Mouse (Mus musculus): Measurements from ENCODE around the gene Slc7a6.
"Not testable (repeated sequence)": the region's sequence is repeated elsewhere in the genome, so short reads cannot be mapped to it uniquely, and the experiment has no call there.

Slc7a6 gene

GRCm38 (mm10) chr8:106186394-106186793 lies 17.7 kb downstream of the Slc7a6 start:
- no peak for DNase-seq (ENCODE audit: low spot score)

DNA sequence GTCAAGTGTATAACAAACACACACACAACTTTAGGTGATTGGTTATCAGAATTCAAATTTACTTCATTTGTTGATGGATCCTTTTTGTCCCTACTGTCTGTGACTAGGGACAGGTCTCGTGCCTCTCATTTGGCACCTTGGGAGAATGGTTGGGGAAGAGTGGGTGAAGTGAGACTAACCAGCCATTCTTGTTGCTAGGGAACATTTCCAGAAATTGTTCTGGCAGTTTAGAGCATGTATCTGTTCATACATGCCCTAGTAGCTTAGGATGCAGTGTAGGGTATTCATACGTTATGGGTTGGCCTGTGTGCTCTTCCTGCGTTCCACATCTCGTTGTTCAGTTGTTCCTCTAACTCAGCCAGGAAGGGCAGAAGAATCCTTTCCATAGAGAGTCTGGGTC lies 20.5 kb downstream of the Slc7a6 start:
- no peak for DNase-seq (ENCODE audit: low spot score)

DNA sequence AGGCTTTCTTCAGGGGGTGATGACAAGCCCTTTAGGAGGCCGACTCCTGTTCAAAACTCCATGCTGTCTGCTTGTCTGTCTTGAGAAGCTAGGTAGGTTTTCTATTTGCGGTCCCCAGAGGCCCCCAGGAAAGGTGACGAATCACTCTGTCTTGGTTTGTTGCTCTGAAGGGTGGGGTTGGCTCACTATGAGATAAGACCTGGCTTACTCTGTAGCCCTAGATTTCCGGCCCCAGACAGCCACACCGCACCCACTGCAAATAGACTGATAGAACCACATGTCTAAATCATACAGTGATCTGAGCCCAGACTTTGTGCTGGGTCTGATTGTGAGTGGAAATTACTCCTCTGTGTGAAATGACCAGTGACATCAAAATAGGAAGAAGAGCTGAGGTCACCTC lies 23.0 kb downstream of the Slc7a6 start:
- DNase-seq (ENCODE audit: low spot score), result no peak

- DNase-seq (ENCODE audit: low spot score), result no peak
Measured at GRCm38 (mm10) chr8:106193162-106193561, 24.5 kb downstream of the Slc7a6 start.

GRCm38 (mm10) chr8:106194062-106194461 lies 25.4 kb downstream of the Slc7a6 start:
- no peak for DNase-seq (ENCODE audit: low spot score)

GRCm38 (mm10) chr8:106198741-106199140 lies 30.1 kb downstream of the Slc7a6 start:
- DNase-seq (ENCODE audit: low spot score), result no peak

GRCm38 (mm10) chr8:106199596-106199995 lies 30.9 kb downstream of the Slc7a6 start:
- not testable (repeated sequence) for DNase-seq (ENCODE audit: low spot score)

GRCm38 (mm10) chr8:106210035-106210731 lies 41.5 kb downstream of the Slc7a6 start:
- DNase-seq (ENCODE audit: low spot score), result no peak

DNA sequence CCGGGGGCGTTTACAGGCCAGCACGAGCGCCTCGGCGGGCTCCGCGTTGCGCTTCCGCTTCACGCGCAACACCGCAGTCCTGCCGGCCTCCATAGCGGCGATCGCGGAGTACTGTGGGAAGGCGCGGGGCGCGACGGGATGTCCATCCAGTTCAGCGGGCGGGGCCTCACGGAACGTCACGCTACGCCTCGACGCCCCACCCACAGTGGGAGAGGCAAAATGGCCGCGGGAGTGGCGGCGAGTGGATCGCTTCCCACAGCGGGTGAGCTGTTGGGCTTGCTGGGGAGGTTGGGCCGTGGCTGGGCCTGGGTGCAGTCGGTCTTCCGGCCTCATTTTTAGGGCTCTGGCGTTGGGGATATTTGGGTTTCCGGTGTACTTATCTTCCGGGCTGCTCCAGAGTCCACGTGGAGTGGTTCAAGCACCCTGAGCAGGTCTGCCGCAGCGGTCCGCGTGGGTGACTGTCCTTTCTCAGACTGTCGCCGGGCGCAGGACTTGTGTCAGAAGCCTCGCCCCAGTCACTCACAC lies 42.2 kb downstream of the Slc7a6 start, which contains the start of the genes Slc7a6os and Prmt7:
Gene Slc7a6os (minus strand): TSS at position 115 of the 525 bp plus-strand sequence.
Gene Prmt7 (plus strand): TSS at position 116 of the 525 bp plus-strand sequence.
- peak; percentile 97 for DNase-seq (ENCODE audit: low spot score)

DNA sequence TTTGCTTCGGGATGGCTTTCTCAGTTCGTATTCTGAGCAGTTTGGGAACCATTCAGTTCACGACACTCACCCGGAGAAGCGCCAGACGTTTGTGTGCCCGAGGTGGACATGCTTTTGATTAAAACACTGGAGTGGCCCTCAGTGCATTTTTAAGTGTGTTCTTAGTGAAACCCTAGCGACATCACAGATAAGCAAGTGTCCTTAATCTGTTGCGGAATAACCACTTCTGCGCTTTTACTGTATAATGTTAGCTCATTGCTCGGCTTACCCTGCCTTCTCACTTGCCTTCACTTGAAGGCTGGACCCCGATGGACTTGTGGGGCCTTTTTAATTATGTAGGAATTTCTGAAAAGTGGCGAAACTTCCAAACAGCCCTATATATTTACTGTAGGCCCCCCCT lies 42.8 kb downstream of the Slc7a6 start:
- no peak for DNase-seq (ENCODE audit: low spot score)

GRCm38 (mm10) chr8:106213959-106214358 lies 45.3 kb downstream of the Slc7a6 start:
- DNase-seq (ENCODE audit: low spot score), result no peak

DNA sequence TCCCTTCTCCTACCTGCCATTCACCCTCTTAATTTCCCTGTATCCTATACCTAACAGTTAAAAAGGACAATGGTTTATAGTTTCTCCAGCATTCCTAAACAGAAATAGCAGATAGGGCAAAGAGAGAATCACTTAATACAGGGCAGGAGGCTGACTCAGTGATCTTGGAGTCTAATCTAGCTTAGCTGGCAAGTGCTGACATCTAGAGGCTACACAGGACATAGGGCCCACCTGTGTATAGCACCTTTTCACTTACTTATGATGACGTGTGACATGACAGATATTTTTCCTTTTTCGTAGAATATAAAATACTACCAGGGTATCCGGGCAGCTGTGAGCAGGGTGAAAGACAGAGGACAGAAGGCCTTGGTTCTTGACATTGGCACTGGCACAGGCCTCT lies 51.0 kb downstream of the Slc7a6 start:
- DNase-seq (ENCODE audit: low spot score), result no peak

GRCm38 (mm10) chr8:106226589-106226988 lies 57.9 kb downstream of the Slc7a6 start:
- no peak for DNase-seq (ENCODE audit: low spot score)

- DNase-seq (ENCODE audit: low spot score), result no peak
Measured at GRCm38 (mm10) chr8:106231536-106231935, 62.9 kb downstream of the Slc7a6 start.

- DNase-seq (ENCODE audit: low spot score), result no peak
Measured at GRCm38 (mm10) chr8:106232751-106233150, 64.1 kb downstream of the Slc7a6 start.

DNA sequence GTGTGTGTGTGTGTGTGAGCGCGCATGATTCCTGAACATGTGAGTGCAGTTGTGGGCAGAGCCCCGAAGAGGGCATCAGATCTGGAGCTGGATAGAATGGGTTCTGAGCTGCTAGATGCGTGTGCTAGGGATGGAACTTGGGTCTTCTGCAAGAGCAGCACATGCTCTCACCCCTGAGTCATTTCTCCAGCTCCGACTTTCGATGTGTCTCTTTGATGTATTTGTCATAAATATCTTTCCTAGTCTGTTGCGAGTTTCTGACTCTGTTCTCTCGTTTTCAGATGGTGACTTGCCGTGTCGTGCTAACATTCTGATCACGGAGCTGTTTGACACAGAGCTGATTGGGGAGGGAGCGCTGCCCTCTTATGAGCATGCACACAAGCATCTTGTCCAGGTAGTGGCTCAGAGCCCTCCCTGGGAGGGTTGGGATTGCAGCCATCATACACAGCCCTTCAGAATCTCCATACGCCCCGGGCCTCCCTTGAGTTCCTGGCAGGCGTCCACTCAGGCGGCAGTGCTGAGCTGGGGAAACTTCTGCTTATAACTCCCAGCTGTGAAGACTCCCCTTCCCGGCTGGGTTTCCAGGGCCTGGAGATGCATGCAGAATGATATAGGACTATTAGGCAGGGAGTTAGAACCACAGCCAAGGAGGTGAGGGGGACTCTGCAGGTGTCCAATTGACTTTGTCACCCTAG lies 66.1 kb downstream of the Slc7a6 start:
- DNase-seq (ENCODE audit: low spot score), result no peak

DNA sequence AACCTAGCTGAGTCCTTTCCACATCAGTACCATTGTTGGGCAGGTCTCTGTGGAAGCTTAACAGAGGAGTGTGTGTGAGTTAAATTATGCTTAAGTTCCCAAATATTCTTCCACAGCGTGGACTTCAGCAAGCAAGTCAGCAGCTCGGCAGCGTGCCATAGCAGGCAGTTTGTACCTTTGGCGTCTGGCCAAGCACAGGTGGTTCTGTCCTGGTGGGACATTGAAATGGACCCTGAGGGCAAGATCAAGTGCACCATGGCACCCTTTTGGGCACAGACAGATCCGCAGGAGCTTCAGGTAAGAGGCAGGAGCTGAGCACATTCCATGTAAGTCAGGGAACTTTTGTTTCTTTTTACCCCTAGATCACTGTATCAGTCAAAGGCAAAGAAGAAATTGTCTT lies 68.4 kb downstream of the Slc7a6 start:
- DNase-seq (ENCODE audit: low spot score), result peak; percentile 56
